Mouse (Mus musculus): Measurements from ENCODE around the gene Vcam1.

DNA sequence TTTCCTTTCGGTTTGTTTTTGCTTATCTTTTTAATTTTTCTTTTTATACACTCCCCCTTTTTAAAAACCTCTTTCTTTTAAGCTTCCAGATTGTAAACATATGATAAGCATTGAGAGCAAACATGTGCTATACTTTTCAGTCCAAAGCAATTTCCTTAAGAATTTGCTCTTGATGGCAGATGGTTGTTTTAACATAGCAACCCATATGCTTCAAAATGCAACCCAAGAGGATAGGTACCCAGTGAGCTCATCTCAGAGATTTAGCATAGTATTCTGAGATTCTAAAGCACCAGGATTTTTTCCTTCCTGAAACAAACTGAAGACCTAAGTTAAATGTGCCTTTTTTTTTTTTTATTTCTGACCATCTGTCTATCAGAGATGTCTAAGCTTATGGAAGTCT lies 28.6 kb downstream of the Vcam1 start:
- TF ChIP-seq EP300 (IDR thresholded peaks at IDR 0.05; ENCODE audit: low read depth) = no peak
- no peak for TF ChIP-seq CTCF (IDR thresholded peaks at IDR 0.05; ENCODE audit: low read depth)
